Mouse (Mus musculus): ENCODE data around the gene 6030445D17Rik.

Gene 6030445D17Rik

DNA sequence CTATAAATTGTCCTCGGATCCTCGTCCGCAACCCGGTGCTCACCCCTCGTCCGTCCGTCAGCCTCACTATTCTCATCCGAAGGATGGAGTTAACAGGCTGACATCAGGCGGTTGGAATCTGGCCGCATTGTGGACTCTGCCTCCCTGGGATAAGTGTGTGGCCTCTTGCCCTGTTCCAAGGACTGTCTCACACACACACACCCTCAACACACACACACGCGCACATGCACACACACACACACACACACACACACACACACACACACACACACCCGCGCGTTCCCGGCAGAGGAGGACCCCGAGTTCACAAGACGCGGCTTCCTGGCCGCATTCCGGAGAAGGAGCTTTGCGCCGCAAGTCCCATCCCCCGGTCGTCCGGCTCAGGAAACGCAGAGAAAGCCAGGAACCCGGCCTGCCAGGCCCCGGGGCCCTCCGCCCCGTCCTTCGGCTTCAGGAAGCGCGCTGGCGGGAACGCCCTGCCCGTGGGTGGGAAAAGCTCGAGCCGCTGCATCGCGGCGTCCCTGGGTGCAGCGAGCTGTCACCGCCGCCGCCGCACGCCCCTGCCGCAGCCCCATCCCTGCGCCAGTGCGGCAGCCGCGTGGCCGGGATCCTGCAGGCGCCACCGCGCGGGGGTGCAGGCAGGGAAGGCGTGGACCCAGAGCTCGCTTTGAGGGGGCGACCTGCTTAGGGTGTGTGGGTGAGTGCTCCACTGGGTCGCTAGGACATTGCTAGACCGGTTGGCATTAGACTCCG lies at the start of gene 6030445D17Rik:
6030445D17Rik (plus strand) TSS at position 165 of the 753 bp plus-strand sequence.
- no peak for DNase-seq (ENCODE audit: low spot score)

DNA sequence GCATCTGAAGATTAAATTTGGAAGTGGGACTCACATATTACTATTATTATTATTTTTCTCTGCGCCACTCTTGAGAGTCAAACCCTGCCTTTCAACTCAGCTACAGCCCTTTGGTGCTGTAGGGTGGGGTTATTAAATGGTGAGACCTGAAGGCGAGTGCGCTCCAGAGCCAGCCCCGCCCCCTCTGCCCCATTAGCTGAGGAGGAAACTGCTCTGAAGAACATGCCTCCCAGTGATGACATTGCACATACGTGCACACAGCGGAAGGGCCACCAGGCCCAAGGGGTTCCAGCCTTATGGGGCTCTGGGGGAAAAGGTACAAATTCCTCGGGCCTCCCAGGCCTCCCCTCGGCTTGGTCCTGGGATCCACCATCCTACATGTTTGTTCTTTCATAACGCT lies 46.6 kb upstream of the 6030445D17Rik start:
- no peak for DNase-seq (ENCODE audit: low spot score)

DNA sequence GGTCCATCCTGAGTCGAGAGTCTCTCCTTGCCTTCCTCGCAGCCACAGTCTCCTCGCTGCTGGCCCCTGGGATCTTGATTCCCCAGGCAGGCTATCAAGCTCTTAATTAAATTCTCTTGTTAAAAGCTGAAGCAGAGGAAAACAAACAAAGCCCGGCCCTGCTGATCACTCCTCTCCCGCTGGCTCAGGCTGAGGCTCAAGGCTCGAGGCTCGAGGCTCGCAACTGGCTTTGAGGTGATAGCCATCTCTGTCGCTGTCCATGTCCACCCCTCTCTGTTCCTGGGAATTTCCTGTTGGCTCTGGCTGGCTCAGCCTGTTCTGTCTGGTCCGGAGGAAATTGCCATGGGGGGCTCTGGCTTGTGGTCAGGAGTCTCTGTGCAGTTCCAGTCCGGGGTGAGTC lies 43.1 kb upstream of the 6030445D17Rik start:
- no peak for DNase-seq (ENCODE audit: low spot score)

GRCm38 (mm10) chr4:136419386-136419785 lies 42.7 kb upstream of the 6030445D17Rik start:
- DNase-seq (ENCODE audit: low spot score): no peak

- no peak for DNase-seq (ENCODE audit: low spot score)
These were observed 38.8 kb upstream of the 6030445D17Rik start, which contains the start of gene Htr1d for GRCm38 (mm10) chr4:136423224-136423623. TSS of gene Htr1d (plus strand) at chr4:136423524.

DNA sequence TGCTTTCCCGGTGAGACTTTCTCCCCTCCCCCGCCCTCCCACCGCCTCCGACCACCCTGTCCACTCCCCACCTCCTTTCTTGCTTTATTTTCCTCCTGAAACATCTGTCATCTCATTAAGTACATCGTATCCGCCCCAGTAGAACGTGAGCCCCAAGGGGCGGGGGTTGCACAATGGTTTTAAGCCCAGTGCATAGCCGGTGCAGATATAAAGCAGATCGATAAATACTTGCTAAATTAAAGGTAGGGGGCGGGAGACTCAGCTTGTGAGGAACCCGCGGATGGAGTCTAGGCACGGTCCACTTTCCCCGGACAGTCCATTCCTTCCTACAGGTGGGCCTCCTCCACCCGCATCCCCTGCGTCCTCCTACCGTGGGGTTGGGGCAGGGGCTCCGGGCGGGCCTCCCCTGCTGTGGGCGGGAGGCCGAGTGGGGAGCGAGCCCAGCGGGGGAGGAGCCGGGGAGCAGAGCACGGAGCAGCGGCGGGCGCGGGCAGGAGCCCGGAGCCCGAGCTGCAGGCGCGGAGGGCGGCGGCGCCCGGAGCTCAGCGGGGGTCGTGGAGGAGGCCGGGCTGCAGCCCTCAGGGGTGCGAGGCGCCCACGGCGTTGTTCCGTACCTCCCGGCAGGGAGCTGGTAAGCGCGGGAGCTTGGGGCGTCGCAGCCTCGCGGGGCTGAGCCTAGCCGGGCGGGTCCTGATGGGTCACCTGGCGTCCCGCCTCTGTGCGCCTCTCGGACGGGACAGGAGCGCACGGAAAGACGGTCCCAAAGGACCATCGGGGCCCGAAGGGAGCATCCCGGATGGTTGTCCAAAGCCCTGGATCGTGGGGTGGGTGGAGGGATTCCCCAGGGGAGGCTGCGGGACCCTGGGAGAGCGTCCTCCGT lies 37.7 kb upstream of the 6030445D17Rik start:
- no peak for DNase-seq (ENCODE audit: low spot score)

- no peak for DNase-seq (ENCODE audit: low spot score)
These were observed 37.1 kb upstream of the 6030445D17Rik start for GRCm38 (mm10) chr4:136425000-136425288.

DNA sequence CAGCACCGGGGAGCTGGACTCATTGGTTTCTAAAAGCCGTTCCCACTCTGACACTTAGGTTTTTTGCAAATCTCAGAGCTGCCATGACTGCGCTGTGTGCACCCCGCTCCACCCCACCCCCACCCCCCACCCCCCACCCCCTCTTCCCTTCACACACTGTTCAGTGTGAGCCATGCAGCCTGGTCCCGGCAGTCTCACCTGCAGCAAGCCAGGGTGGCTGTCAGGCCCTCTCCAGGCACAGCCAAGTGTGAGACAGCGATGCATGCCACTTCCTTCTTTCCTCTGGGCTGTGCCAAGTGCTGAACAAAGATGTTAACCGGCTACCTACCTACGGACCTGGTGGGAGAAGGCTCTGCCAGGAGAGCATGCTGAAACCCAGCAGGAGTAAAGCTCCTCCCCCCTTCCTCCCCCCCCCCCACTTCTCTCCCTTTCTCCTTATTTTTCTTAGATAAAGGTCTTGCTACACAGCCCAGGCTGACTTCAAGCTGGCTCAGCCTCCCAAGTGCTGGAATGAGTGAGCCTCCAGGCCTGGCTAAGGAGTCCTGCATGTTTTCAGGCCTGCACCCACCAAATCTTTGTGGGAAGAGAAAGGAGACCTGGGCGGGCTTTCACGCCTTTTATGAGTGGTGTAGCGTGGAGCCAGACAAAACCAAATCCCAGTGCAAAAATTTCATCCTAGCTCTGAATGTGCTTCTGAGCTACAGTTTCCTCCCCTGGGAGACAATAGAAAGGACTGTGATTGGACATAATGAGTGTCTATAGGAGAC lies 31.3 kb upstream of the 6030445D17Rik start:
- no peak for DNase-seq (ENCODE audit: low spot score)

DNA sequence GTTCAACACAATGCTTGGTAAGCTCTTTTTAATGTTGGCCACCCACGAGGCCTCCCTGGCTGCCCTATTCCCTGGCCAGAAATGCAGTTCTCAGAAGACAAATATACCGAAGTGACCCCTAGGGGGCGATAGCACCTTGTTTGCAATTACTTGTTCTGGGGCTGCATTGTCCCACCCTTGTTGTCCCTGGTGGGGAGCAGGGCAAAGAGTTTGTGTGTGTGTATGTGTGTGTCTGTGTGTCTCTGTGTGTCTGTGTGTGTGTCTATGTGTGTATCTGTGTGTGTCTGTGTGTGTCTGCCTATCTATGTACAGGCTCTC lies 30.7 kb upstream of the 6030445D17Rik start:
- DNase-seq (ENCODE audit: low spot score): peak; percentile 6

GRCm38 (mm10) chr4:136434029-136434428 lies 28.0 kb upstream of the 6030445D17Rik start:
- no peak for DNase-seq (ENCODE audit: low spot score)

DNA sequence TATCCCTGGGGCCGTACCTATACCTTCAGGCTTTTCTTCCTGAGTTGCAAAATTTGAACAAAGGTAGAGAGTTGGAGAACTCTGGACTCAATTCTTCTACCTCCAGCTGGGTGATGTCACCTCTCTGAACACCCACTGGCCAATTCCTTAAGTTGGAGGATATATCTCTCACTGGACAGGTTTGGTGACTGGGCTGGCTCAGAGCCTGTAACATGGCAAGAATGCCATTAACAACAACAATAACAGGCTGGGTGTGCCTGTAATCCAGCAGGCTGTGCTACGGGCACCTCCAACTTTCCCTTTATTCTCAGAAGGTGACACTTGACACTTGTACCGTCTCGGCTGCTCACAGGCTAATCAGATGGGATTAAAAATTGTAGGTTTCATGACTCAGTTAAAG lies 22.9 kb upstream of the 6030445D17Rik start:
- no peak for DNase-seq (ENCODE audit: low spot score)

DNA sequence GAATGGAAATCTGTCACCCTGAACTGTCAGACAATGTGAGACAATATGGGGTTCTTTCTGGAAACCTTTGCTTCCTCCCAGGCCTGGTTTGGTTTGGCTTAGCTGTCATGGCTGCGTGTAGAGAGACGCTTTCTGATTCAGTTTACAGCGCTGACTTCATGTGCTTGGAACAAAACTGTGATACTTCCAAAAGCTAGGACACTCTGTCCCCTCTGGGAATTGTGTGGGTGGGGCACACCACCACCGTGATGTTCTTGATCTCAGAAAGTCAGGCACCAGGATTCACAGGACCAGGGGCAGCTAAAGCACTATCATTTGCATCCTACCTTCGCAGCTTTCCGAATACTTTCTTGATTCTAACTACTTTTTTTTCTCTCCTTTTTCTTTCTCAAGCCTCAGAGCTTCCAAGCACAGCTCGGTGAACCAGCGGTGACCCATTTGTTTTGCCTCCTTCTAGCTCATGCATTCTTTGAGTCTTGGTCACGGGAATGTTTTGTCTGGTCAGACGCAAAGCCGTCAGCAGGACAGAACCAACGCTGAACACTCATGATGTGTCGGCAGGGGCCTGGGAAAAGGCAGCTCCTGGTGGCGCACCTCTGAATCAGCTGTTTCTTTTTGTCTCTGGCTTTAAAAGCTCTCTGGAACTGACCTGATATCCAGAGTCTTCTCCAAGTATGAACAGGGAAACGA lies 20.6 kb upstream of the 6030445D17Rik start:
- DNase-seq (ENCODE audit: low spot score): no peak

DNA sequence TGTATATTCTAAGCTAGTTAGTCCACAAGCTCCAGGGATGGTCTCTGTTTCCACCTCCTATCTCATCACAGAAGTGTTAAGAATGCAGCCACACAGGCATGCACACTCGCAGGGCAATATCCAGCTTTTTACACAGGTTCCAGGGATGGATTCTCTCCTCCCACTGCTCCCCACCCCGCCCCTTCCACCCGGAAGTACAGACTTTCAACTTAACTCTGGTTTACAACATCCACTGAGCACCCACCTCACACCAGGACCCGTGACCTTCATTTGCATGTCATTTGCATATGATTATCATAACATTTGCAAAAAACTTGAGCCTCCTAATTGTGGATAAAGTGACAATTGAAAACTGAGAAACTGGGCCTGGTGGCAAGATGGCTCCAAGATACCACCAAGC lies 17.5 kb upstream of the 6030445D17Rik start:
- no peak for DNase-seq (ENCODE audit: low spot score)

GRCm38 (mm10) chr4:136449795-136450194 lies 12.3 kb upstream of the 6030445D17Rik start:
- no peak for DNase-seq (ENCODE audit: low spot score)

- DNase-seq (ENCODE audit: low spot score): no peak
These were observed 11.8 kb upstream of the 6030445D17Rik start for GRCm38 (mm10) chr4:136450271-136450670.

DNA sequence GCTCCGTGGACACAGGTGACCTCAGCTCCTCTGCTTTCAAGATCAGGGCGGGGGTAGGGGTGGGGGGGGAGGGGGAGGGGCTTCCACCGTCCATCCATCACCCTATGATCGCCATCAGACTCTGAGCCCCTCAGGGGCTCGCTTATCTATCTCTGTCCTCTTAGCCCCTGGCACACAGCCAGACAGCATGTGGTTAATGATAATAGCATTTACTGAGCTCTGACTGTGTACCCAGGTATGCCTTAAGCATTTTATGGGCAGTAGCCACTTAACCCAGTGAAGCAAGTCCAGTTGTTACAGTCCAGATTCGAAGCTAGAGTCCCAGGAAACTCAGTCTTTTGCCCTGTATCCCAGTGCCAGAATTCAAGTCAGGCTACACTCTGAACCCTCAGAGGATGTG lies 10.5 kb upstream of the 6030445D17Rik start:
- DNase-seq (ENCODE audit: low spot score): no peak

- DNase-seq (ENCODE audit: low spot score): no peak
These were observed 9.8 kb upstream of the 6030445D17Rik start for GRCm38 (mm10) chr4:136452286-136452685.

DNA sequence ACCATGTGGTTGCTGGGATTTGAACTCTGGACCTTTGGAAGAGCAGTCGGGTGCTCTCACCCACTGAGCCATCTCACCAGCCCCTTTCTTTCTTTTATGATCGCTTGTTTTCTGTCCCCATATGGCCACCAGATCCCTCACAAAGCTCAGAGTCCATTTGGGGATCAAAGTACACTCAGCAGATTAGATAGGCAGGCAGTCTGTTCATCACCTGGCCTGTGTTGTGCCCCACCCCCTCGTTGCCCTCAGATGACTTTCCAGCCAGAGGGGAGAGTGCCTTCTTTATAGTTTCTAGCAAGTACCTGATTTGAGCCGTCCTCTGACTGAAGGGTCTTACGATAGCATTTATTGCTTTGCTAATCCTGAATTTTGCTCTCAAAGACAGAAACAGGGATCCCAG lies 9.3 kb upstream of the 6030445D17Rik start:
- no peak for DNase-seq (ENCODE audit: low spot score)

- peak; percentile 69 for DNase-seq (ENCODE audit: low spot score)
These were observed 7.2 kb upstream of the 6030445D17Rik start for GRCm38 (mm10) chr4:136454850-136455260.

- DNase-seq (ENCODE audit: low spot score): no peak
These were observed 5.4 kb upstream of the 6030445D17Rik start for GRCm38 (mm10) chr4:136456516-136457218.

DNA sequence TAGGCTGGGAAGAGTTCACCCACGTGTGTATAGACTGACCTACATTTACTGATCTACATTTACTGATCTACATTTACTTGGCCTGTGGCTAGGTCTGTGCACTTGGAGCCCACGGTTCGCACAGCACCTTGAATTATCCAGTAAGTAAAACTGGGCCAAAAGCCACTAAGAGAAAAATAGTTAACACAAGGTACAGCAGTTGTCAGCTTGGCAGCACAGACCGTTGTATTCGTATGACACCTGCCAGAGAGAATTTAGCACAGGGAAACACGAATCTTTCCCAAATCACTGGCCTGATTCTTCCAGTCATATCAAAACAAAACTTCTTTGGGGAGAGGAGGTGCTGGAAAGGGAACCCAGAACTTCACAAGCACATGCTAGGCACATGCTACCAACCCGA lies 3.8 kb upstream of the 6030445D17Rik start:
- no peak for DNase-seq (ENCODE audit: low spot score)

All from layer of hippocampus, adult 9-10 months (tissue).